Comparison of ENCODE assay signal across 25 mouse cellular contexts in genomic region chr6:32342727-32343126, GRCm38 (mm10).
DNase-seq lines count a peak whose midpoint lies in the region; ATAC-seq lines count a peak whose summit lies in the region.
"Had no signal": no experiment of that assay in that cellular context is flagged by ENCODE, and none has a peak within 500 bp of the region (broad histone marks: within the 10 kb centered on the region; RNA-seq: fewer than 3 reads in every experiment).

No protein-coding gene starts in this region.

- H3K27me3 ChIP-seq in heart, embryonic 10.5 days (ENCODE audit: insufficient read depth, poor library complexity, severe bottlenecking) = no peaks in the 10 kb centered on the region
- no peaks in the 10 kb centered on the region for H3K27me3 ChIP-seq in heart, embryonic 16.5 days (ENCODE audit: control insufficient read depth, insufficient read depth, low read length)
- H3K27me3 ChIP-seq in limb, embryonic 10.5 days (ENCODE audit: low read depth, poor library complexity, severe bottlenecking) = no peaks in the 10 kb centered on the region
- H3K27me3 ChIP-seq: embryonic facial prominence, embryonic 15.5 days; forebrain, embryonic 12.5 days; liver, embryonic 15.5 days had no signal

- no peak for DNase-seq in heart, embryonic 10.5 days (ENCODE audit: low spot score)
- DNase-seq in heart, adult 18-20 months = no peak
- DNase-seq in heart, adult 8-10 months (ENCODE audit: low spot score) = no peak
- DNase-seq in brain, adult 2 months (ENCODE audit: low read depth, low spot score) = peak; percentile 37
- DNase-seq in limb, embryonic 10.5 days (ENCODE audit: low spot score) = no peak
- DNase-seq in B cell, adult 2 months = no peak
- DNase-seq: adrenal gland, adult 2 months; adrenal gland, postnatal 36 days; cerebellum, adult 9-10 months; gastrocnemius, postnatal 14 days; heart, postnatal 14 days; kidney, adult 8-10 months; kidney, postnatal 4 days; lung, embryonic 14.5 days; lung, postnatal 14 days; midbrain, embryonic 14.5 days; thymus, postnatal 4 days had no signal

- H3K9me3 ChIP-seq in heart, embryonic 10.5 days = no peaks in the 10 kb centered on the region
- H3K9me3 ChIP-seq in heart, embryonic 16.5 days (replicated peaks; ENCODE audit: control insufficient read depth, low read length) = no peaks in the 10 kb centered on the region
- H3K9me3 ChIP-seq in limb, embryonic 10.5 days (replicated peaks) = no peaks in the 10 kb centered on the region
- H3K9me3 ChIP-seq: embryonic facial prominence, embryonic 10.5 days; embryonic facial prominence, embryonic 15.5 days; forebrain, embryonic 12.5 days; liver, embryonic 15.5 days had no signal

- no peak overlapping the region for H3K9ac ChIP-seq in heart, embryonic 16.5 days (ENCODE audit: low read length)
- H3K9ac ChIP-seq: embryonic facial prominence, embryonic 15.5 days; forebrain, embryonic 12.5 days; liver, embryonic 15.5 days; lung, embryonic 14.5 days had no signal

- H3K4me2 ChIP-seq in heart, embryonic 16.5 days (ENCODE audit: low read depth, low read length) = no peak overlapping the region
- H3K4me2 ChIP-seq: embryonic facial prominence, embryonic 15.5 days; forebrain, embryonic 12.5 days; liver, embryonic 15.5 days; lung, embryonic 14.5 days had no signal

- 76% methylated on average over 8 of the region's 8 CpGs for WGBS in heart, embryonic 10.5 days
- 70% methylated on average over 8 of the region's 8 CpGs for WGBS in heart, embryonic 16.5 days
- 79% methylated on average over 8 of the region's 8 CpGs for WGBS in limb, embryonic 10.5 days

- H3K27ac ChIP-seq in heart, embryonic 10.5 days = peak overlapping the region; percentile 81
- H3K27ac ChIP-seq in heart, embryonic 16.5 days (ENCODE audit: low read length) = peak overlapping the region; percentile 20
- peak overlapping the region; percentile 53; the same call in 1 of the 2 replicates for H3K27ac ChIP-seq in limb, embryonic 10.5 days
- H3K27ac ChIP-seq: embryonic facial prominence, embryonic 10.5 days; embryonic facial prominence, embryonic 15.5 days; forebrain, embryonic 12.5 days; kidney, postnatal 0 days; liver, embryonic 15.5 days had no signal

- no peaks in the 10 kb centered on the region for H3K36me3 ChIP-seq in heart, embryonic 10.5 days
- no peaks in the 10 kb centered on the region for H3K36me3 ChIP-seq in heart, embryonic 16.5 days (ENCODE audit: control insufficient read depth, insufficient read depth)
- H3K36me3 ChIP-seq in limb, embryonic 10.5 days = no peaks in the 10 kb centered on the region
- H3K36me3 ChIP-seq: embryonic facial prominence, embryonic 10.5 days; embryonic facial prominence, embryonic 15.5 days; forebrain, embryonic 12.5 days; liver, embryonic 15.5 days had no signal

- H3K4me3 ChIP-seq in heart, embryonic 10.5 days = no peak overlapping the region
- H3K4me3 ChIP-seq in heart, embryonic 16.5 days (ENCODE audit: low read length) = no peak overlapping the region
- no peak overlapping the region for H3K4me3 ChIP-seq in limb, embryonic 10.5 days
- H3K4me3 ChIP-seq: embryonic facial prominence, embryonic 10.5 days; embryonic facial prominence, embryonic 15.5 days; forebrain, embryonic 12.5 days; liver, embryonic 15.5 days had no signal

- peaks cover 80% of the 10 kb centered on the region for H3K4me1 ChIP-seq in heart, embryonic 10.5 days
- H3K4me1 ChIP-seq in heart, embryonic 16.5 days (ENCODE audit: control insufficient read depth, insufficient read depth, low read length) = peaks cover 45% of the 10 kb centered on the region
- peaks cover 77% of the 10 kb centered on the region for H3K4me1 ChIP-seq in limb, embryonic 10.5 days
- H3K4me1 ChIP-seq: liver, embryonic 15.5 days had no signal

- no peak for ATAC-seq in heart, embryonic 16.5 days (replicated peaks; ENCODE audit: extremely low read depth, insufficient read depth, low FRiP score)
- ATAC-seq: activated CD4-positive, CD25-positive, alpha-beta regulatory T cell, adult 4 months; intestine, embryonic 16.5 days had no signal

Comparison
In these comparisons a context has a peak if more than half of its experiments do, and no peak if none do; other contexts are left out.
1. H3K27ac ChIP-seq: peak in every context shown above with its lines; median percentile 81 in heart, embryonic 10.5 days; 53 in limb, embryonic 10.5 days; 20 in heart, embryonic 16.5 days.